Mouse (Mus musculus) megakaryocyte, embryonic 14.5 days (primary cell): ENCODE data around the gene Las1l. TPM values are rescaled to one million over a fixed set of nuclear protein-coding genes. Genes with fewer than 3 reads are reported as not detected.
A peak's percentile ranks its signal among the peaks of the same experiment; 100 is the strongest.
"Not testable (repeated sequence)": the region's sequence is repeated elsewhere in the genome, so short reads cannot be mapped to it uniquely, and the experiment has no call there.

Source experiments
- H3K27me3 ChIP-seq: replicated peaks from 2 replicates; pipeline ENCODE3; 2012; ENCODE audit warnings: inconsistent platforms
- H3K36me3 ChIP-seq: replicated peaks from 2 replicates; pipeline ENCODE3; 2012; ENCODE audit warnings: low read length, inconsistent platforms, mixed read lengths
- H3K4me1 ChIP-seq: 2 replicates; pipeline ENCODE4 v1.6.1; 2012; ENCODE audit warnings: inconsistent platforms
- H3K4me3 ChIP-seq: replicated peaks from 2 replicates; pipeline ENCODE3; 2012; ENCODE audit warnings: moderate library complexity, mild to moderate bottlenecking, inconsistent platforms
- H3K9me3 ChIP-seq: 2 replicates; pipeline ENCODE4 v1.6.1; 2012; ENCODE audit warnings: inconsistent platforms
- FLI1 ChIP-seq: IDR thresholded peaks from 2 replicates; pipeline ENCODE4 v1.6.1; 2012; ENCODE audit warnings: low read length, inconsistent platforms, mixed read lengths
- GATA1 ChIP-seq: IDR thresholded peaks from 3 replicates; pipeline ENCODE4 v1.6.1; 2012; ENCODE audit warnings: mixed read lengths, low read length, inconsistent platforms, borderline replicate concordance
- polyA plus RNA-seq: library from polyadenylated mRNA; stranded (reverse); fragments of >175 nt; gene quantifications from 2 replicates; pipeline ENCODE4 v1.2.3, GENCODE M21; 2012; ENCODE audit warnings: low replicate concordance; ENCODE audit not compliant: insufficient read depth

The Las1l gene
- 2.8 and 7.3 TPM in 2 replicates for polyA plus RNA-seq

- TF ChIP-seq GATA1: no peak
- no peak for TF ChIP-seq FLI1
- Histone ChIP-seq H3K36me3 (peaks cover 19% of the 10 kb centered on the region), H3K4me1 (peaks cover 14% of the 10 kb centered on the region), H3K4me3 (peak within 1 kb of the TSS; percentile 91), H3K9me3 (0 out of 2 replicates have a peak, but pooled peaks cover 7% of the 10 kb centered on the region), H3K27me3 (peaks cover 10% of the 10 kb centered on the region)
Observed at GRCm38 (mm10) chrX:95956497-95957293, at the start of gene Las1l. Las1l (minus strand) TSS chrX:95956962.

GRCm38 (mm10) chrX:96006395-96006794 lies 49.6 kb upstream of the Las1l start:
- no peaks in the 10 kb centered on the region for H3K9me3 ChIP-seq
- TF ChIP-seq GATA1 (no peak), FLI1 (no peak)
- H3K36me3 ChIP-seq: no peaks in the 10 kb centered on the region
- no peak overlapping the region for H3K4me3 ChIP-seq
- no peaks in the 10 kb centered on the region for H3K27me3 ChIP-seq
- no peaks in the 10 kb centered on the region for H3K4me1 ChIP-seq

GRCm38 (mm10) chrX:95999601-96000000 lies 42.8 kb upstream of the Las1l start:
- TF ChIP-seq FLI1: no peak
- TF ChIP-seq GATA1: no peak
- Histone ChIP-seq H3K27me3 (peaks cover 15% of the 10 kb centered on the region), H3K4me1 (peaks cover 10% of the 10 kb centered on the region), H3K36me3 (no peaks in the 10 kb centered on the region), H3K4me3 (no peak overlapping the region), H3K9me3 (peaks cover 4% of the 10 kb centered on the region; the same call in 1 of the 2 replicates)

- H3K27me3 ChIP-seq: peaks cover 17% of the 10 kb centered on the region
- TF ChIP-seq FLI1 (no peak), GATA1 (no peak)
- no peak overlapping the region for H3K4me3 ChIP-seq
- no peaks in the 10 kb centered on the region for H3K36me3 ChIP-seq
- no peaks in the 10 kb centered on the region for H3K9me3 ChIP-seq
- H3K4me1 ChIP-seq: peaks cover 6% of the 10 kb centered on the region
Observed at GRCm38 (mm10) chrX:95993206-95993605, 36.4 kb upstream of the Las1l start.

- no peaks in the 10 kb centered on the region for H3K36me3 ChIP-seq
- peaks cover 21% of the 10 kb centered on the region for H3K4me1 ChIP-seq
- TF ChIP-seq GATA1 (no peak), FLI1 (no peak)
- H3K9me3 ChIP-seq: no peaks in the 10 kb centered on the region
- peaks cover 15% of the 10 kb centered on the region for H3K27me3 ChIP-seq
- no peak overlapping the region for H3K4me3 ChIP-seq
Observed at GRCm38 (mm10) chrX:95969936-95970335, 13.2 kb upstream of the Las1l start.

GRCm38 (mm10) chrX:95969116-95969515 lies 12.4 kb upstream of the Las1l start:
- H3K9me3 ChIP-seq: no peaks in the 10 kb centered on the region
- H3K36me3 ChIP-seq: no peaks in the 10 kb centered on the region
- H3K4me3 ChIP-seq: no peak overlapping the region
- TF ChIP-seq GATA1 (no peak), FLI1 (no peak)
- H3K27me3 ChIP-seq: peaks cover 15% of the 10 kb centered on the region
- H3K4me1 ChIP-seq: peaks cover 22% of the 10 kb centered on the region

GRCm38 (mm10) chrX:95968594-95968965 lies 11.8 kb upstream of the Las1l start:
- TF ChIP-seq GATA1 (no peak), FLI1 (no peak)
- H3K9me3 ChIP-seq: no peaks in the 10 kb centered on the region
- peaks cover 23% of the 10 kb centered on the region for H3K4me1 ChIP-seq
- H3K36me3 ChIP-seq: no peaks in the 10 kb centered on the region
- H3K4me3 ChIP-seq: peak overlapping the region; percentile 90
- peaks cover 15% of the 10 kb centered on the region for H3K27me3 ChIP-seq

GRCm38 (mm10) chrX:95967847-95968593 lies 11.3 kb upstream of the Las1l start:
- Histone ChIP-seq H3K36me3 (no peaks in the 10 kb centered on the region), H3K27me3 (peaks cover 15% of the 10 kb centered on the region), H3K9me3 (no peaks in the 10 kb centered on the region), H3K4me3 (peak overlapping the region; percentile 90), H3K4me1 (peaks cover 29% of the 10 kb centered on the region)
- TF ChIP-seq GATA1: no peak
- no peak for TF ChIP-seq FLI1

- Histone ChIP-seq H3K27me3 (peaks cover 13% of the 10 kb centered on the region), H3K4me1 (peaks cover 34% of the 10 kb centered on the region), H3K36me3 (no peaks in the 10 kb centered on the region), H3K4me3 (no peak overlapping the region), H3K9me3 (no peaks in the 10 kb centered on the region)
- TF ChIP-seq FLI1 (no peak), GATA1 (no peak)
Observed at GRCm38 (mm10) chrX:95965036-95965435, 8.3 kb upstream of the Las1l start.

GRCm38 (mm10) chrX:95963366-95963765 lies 6.6 kb upstream of the Las1l start:
- H3K36me3 ChIP-seq: no peaks in the 10 kb centered on the region
- H3K9me3 ChIP-seq: no peaks in the 10 kb centered on the region
- TF ChIP-seq GATA1 (no peak), FLI1 (no peak)
- no peak overlapping the region for H3K4me3 ChIP-seq
- peaks cover 16% of the 10 kb centered on the region for H3K27me3 ChIP-seq
- peaks cover 32% of the 10 kb centered on the region for H3K4me1 ChIP-seq

- Histone ChIP-seq H3K4me1 (peaks cover 14% of the 10 kb centered on the region), H3K36me3 (peaks cover 11% of the 10 kb centered on the region), H3K4me3 (peak overlapping the region; percentile 91)
- H3K9me3 ChIP-seq, H3K27me3 ChIP-seq: not testable (repeated sequence)
Observed at GRCm38 (mm10) chrX:95957461-95957860, 699 bp upstream of the Las1l start.
